Mouse (Mus musculus): Measurements from ENCODE around the gene Zfp949. TPM values are rescaled to one million over a fixed set of nuclear protein-coding genes. Genes with fewer than 3 reads are reported as not detected.

Zfp949 gene
- polyA plus RNA-seq, 1 experiment from 2014 or later = 18.5 TPM

DNA sequence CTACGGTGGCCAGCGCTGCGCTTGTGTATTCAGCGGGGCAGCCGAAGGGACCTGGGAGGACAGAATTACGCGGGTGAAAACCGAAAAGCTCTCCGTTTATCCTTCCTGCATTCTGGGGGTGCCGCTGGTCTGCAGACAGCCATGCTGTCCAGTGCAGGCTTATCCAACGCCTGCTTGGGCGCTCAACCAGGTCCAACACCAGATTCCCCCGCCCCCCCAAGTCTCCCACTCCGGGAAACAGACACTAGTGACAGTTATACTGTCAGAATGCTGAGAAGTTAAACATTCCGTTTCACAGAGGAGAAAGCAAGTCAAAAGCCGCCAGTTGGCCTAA is 24.5 kb upstream of the Zfp949 start:
- under 1% methylated on average over 16 of the region's 16 CpGs for WGBS
- Histone ChIP-seq H3K4me3 (peak overlapping the region; percentile 94), H3K9me3 (no peaks in the 10 kb centered on the region), H3K4me1 (peaks cover 28% of the 10 kb centered on the region), H3K36me3 (peaks cover 16% of the 10 kb centered on the region), H3K9ac (replicated peaks) (peak overlapping the region; percentile 56), H3K27ac (replicated peaks) (peak overlapping the region; percentile 95), H3K27me3 (no peaks in the 10 kb centered on the region), H3K4me2 (replicated peaks) (peak overlapping the region; percentile 74)
- ATAC-seq (replicated peaks) = no peak

DNA sequence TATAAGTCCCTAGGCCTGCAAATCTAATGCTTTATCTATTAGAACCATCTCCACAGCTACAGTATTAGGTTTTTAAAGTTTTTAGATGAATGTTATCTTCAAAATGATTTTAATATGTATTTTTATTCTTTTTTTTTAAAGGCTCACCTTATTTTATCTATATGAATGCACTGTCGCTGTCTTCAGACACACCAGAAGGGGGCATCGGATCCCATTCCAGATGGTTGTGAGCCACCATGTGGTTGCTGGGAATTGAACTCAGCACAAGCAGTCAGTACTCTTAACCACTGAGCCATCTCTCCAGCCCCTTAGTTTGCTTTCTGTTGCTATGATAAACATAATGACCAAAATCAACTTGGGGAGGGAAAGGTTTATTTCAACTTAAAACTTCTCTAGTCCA is 23.5 kb upstream of the Zfp949 start:
- WGBS = 94% methylated on average over 2 of the region's 2 CpGs
- ATAC-seq (replicated peaks) = no peak
- H3K36me3 ChIP-seq = peaks cover 15% of the 10 kb centered on the region

DNA sequence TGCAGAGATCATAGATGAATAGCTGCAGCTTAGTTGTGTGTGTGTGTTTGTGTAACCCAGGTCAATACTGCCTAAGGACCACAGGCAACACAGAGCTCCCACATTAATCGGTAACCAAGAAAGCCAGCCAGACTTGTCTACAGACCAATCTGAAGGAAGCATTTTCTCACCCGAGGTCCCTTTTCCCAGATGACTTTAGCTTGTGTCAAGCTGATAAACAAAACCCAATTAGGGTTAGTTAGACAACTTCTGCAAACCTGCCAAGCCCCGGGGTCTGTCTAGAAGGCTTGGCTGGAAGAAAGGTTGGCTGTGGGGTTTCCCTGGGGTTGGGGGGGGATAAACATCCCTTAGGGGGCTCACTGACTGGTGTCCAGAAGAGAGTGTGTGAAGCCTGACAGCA is 23.0 kb upstream of the Zfp949 start:
- Histone ChIP-seq H3K4me2 (replicated peaks) (no peak overlapping the region), H3K4me3 (no peak overlapping the region), H3K9ac (replicated peaks) (no peak overlapping the region), H3K4me1 (peaks cover 17% of the 10 kb centered on the region), H3K9me3 (no peaks in the 10 kb centered on the region), H3K27ac (replicated peaks) (no peak overlapping the region), H3K36me3 (peaks cover 11% of the 10 kb centered on the region), H3K27me3 (no peaks in the 10 kb centered on the region)
- 77% methylated on average over 3 of the region's 3 CpGs for WGBS
- ATAC-seq (replicated peaks) = no peak

More for the DNA sequence above, 23.5 kb upstream of the Zfp949 start:
- Histone ChIP-seq H3K9ac (replicated peaks) (no peak overlapping the region), H3K4me3 (no peak overlapping the region), H3K4me1 (peaks cover 22% of the 10 kb centered on the region), H3K9me3 (no peaks in the 10 kb centered on the region), H3K4me2 (replicated peaks) (no peak overlapping the region), H3K27ac (replicated peaks) (no peak overlapping the region), H3K27me3 (no peaks in the 10 kb centered on the region)

DNA sequence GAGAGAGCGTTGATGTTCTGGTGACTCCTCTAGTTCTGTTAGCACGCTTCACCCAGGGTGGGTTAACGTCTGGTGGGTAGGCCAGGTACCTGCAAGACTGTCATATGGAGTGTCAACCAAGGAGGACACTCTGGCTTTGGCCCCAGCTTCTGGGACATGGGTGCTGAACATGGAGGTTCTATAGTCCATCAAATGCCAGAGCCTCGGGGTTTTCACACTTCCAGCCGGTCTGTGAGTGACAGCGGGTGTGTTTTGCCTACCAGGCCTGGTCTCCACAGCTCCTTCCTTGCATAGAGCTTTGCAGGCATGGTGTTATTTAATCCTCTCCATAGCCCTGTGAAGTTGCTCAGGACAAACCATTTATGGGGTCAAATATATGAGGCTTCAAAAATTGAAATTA is 22.5 kb upstream of the Zfp949 start:
- H3K27ac ChIP-seq (replicated peaks) = no peak overlapping the region
- no peak overlapping the region for H3K4me2 ChIP-seq (replicated peaks)
- H3K27me3 ChIP-seq = no peaks in the 10 kb centered on the region
- H3K4me1 ChIP-seq = peaks cover 12% of the 10 kb centered on the region
- no peaks in the 10 kb centered on the region for H3K9me3 ChIP-seq
- peaks cover 8% of the 10 kb centered on the region for H3K36me3 ChIP-seq
- H3K9ac ChIP-seq (replicated peaks) = no peak overlapping the region
- no peak overlapping the region for H3K4me3 ChIP-seq
- no peak for ATAC-seq (replicated peaks)
- 93% methylated on average over 6 of the region's 6 CpGs for WGBS

DNA sequence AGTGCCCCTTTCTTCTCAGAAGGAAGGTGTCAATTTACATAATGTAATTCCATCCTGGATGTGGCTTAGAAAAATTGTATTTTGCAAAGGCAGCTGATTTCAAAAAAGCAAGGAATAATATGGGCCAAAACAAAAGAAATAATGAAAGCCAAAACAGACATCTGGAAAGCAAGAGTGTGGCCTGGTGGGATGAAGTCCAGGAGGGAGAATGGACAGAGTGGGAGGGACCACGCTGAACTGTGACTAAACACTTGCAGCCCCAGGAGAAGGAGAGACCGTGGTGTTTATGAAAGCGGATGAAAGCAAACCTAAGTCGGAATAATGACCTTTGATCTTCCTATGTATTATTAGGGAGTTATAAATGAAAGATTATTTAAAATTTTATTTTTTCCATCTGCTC is 19.9 kb upstream of the Zfp949 start:
- WGBS = 85% methylated on average over 4 of the region's 4 CpGs
- ATAC-seq (replicated peaks) = no peak
- H3K9ac ChIP-seq (replicated peaks) = no peak overlapping the region
- no peaks in the 10 kb centered on the region for H3K9me3 ChIP-seq
- peaks cover 3% of the 10 kb centered on the region for H3K4me1 ChIP-seq
- no peak overlapping the region for H3K4me2 ChIP-seq (replicated peaks)
- H3K27me3 ChIP-seq = no peaks in the 10 kb centered on the region
- H3K36me3 ChIP-seq = no peaks in the 10 kb centered on the region
- no peak overlapping the region for H3K27ac ChIP-seq (replicated peaks)
- H3K4me3 ChIP-seq = no peak overlapping the region

DNA sequence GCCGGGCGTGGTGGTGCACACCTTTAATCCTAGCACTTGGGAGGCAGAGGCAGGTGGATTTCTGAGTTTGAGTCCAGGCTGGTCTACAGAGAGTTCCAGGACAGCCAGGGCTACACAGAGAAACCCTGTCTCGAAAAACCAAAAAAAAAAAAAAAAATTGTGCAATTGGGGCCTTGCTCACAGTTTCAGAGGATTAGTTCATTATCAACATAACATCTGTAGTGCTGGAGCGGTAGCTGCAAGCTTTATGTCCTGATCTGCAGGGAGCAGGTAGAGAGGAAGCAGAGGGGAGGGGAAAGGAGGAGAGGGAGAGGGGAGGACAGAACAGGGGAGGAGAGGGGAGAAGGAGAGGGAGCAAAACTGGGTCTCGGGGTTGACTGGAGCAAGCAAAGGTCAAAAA is 19.1 kb upstream of the Zfp949 start:
- H3K27ac ChIP-seq (replicated peaks) = no peak overlapping the region
- 75% methylated on average over 5 of the region's 5 CpGs for WGBS
- H3K9ac ChIP-seq (replicated peaks) = no peak overlapping the region
- H3K9me3 ChIP-seq = no peaks in the 10 kb centered on the region
- H3K4me2 ChIP-seq (replicated peaks) = no peak overlapping the region
- no peaks in the 10 kb centered on the region for H3K4me1 ChIP-seq
- no peak for ATAC-seq (replicated peaks)
- no peaks in the 10 kb centered on the region for H3K27me3 ChIP-seq
- no peaks in the 10 kb centered on the region for H3K36me3 ChIP-seq
- no peak overlapping the region for H3K4me3 ChIP-seq

DNA sequence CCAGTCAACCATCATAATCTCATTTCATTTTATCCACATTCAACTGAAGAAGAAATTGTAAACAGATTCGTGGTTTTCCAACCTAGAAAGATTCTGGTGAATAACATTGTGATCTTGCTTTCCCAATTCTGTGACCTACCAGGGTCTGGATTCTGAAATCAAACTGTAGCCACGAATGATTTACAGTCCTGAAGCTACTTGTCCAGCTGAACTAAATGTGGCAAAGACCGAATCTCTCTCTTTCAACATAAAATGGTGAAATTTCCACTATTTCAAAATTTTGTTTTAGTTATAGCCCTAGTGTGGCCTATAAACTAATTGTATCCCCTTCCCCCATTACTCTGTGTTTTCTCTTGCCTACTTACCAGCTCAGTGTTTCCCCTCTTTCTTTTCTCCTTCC is 18.2 kb upstream of the Zfp949 start:
- Histone ChIP-seq H3K27ac (replicated peaks) (no peak overlapping the region), H3K9ac (replicated peaks) (no peak overlapping the region), H3K36me3 (no peaks in the 10 kb centered on the region), H3K4me1 (no peaks in the 10 kb centered on the region), H3K4me2 (replicated peaks) (no peak overlapping the region), H3K4me3 (no peak overlapping the region), H3K27me3 (no peaks in the 10 kb centered on the region), H3K9me3 (no peaks in the 10 kb centered on the region)
- 85% methylated on average over 3 of the region's 3 CpGs for WGBS
- no peak for ATAC-seq (replicated peaks)

DNA sequence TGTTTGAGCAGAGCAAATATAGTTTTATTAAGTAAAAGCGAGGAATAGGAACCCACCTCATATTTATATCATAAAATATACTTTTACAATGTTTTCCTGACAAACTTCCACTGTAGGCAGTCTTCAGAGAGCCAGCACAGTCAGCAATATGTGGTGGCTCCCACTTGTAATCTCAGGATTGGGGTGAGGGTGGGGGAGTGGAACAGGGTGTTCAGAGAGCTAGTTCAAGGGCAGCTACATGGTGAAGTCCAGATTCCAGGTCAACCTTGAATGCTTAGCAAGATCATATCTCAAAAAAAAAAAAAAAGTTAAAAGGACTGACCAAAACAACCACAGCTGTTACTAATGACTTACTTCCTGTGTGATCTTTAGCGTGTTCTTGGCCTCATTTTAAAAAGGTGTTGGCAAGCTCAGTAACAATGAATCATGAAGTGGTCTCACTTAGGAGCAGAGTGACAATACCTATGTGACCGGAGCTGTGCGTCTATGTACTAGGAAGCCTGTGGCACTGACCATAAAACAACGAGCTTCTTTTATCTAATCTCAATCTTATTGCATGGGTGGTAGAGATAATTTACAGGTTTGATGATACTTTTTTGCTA is 17.7 kb upstream of the Zfp949 start:
- Histone ChIP-seq H3K4me1 (no peaks in the 10 kb centered on the region), H3K4me3 (no peak overlapping the region), H3K27ac (replicated peaks) (no peak overlapping the region), H3K9me3 (no peaks in the 10 kb centered on the region), H3K4me2 (replicated peaks) (no peak overlapping the region), H3K9ac (replicated peaks) (no peak overlapping the region), H3K36me3 (no peaks in the 10 kb centered on the region), H3K27me3 (no peaks in the 10 kb centered on the region)
- ATAC-seq (replicated peaks) = no peak
- 85% methylated on average over 5 of the region's 5 CpGs for WGBS

DNA sequence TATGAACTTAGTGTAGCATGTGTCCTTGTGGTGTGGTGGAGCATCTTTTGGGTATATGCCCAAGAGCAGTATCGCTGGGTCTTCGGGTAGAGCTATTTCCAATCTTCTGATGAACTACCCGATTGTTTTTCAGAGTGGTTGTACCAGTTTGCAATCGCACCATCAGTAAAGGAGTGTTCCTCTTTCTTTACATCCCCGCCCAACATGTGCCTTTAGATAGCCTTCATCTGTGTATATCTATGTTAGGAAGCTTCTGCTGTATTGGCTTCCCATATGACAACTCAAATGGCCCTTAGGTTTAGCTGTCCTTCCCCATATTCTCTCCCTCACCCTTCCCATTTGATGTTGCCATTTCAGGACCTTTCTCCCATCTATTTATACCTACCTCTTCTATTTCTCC is 13.7 kb upstream of the Zfp949 start:
- WGBS = 87% methylated on average over 5 of the region's 5 CpGs
- ATAC-seq (replicated peaks) = no peak
- H3K9ac ChIP-seq (replicated peaks) = no peak overlapping the region
- H3K27ac ChIP-seq (replicated peaks) = no peak overlapping the region
- no peaks in the 10 kb centered on the region for H3K27me3 ChIP-seq
- H3K36me3 ChIP-seq = no peaks in the 10 kb centered on the region
- no peaks in the 10 kb centered on the region for H3K4me1 ChIP-seq
- H3K9me3 ChIP-seq = no peaks in the 10 kb centered on the region
- H3K4me3 ChIP-seq = no peak overlapping the region
- H3K4me2 ChIP-seq (replicated peaks) = no peak overlapping the region

DNA sequence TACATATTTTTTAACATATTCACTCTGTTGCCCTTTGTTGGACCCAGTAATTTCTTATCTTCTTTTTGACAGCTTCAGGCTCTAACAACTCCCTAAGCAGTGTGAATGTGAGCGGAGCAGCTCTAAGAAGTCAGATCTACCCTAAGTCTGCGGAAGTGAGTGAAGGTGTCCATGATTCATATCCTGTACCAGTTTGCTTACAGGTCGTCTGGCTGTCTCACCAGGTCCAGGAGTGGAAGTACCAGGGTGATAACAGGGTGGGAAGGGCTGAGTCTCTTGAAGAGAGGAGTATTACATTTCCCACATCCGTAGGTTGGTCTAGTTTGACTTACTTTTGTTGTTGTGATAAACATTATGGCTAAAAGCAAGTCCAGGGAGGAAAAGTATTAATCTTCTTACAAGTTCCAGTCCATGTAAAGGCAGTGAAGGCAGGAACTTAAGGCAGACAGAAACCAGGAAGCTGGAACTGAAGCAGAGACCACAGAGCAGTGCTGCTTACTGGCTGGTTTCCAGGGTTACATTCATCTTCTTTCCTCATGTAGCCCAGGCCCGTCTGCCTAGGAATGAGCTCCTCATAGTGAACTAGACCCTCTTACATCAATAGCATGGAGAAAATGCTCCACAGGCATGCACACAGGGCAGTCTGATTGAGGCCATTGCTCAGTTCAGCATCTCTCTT is 8.1 kb upstream of the Zfp949 start:
- Histone ChIP-seq H3K4me1 (no peaks in the 10 kb centered on the region), H3K9ac (replicated peaks) (no peak overlapping the region), H3K4me3 (no peak overlapping the region), H3K27me3 (no peaks in the 10 kb centered on the region), H3K27ac (replicated peaks) (no peak overlapping the region), H3K9me3 (no peaks in the 10 kb centered on the region), H3K4me2 (replicated peaks) (no peak overlapping the region), H3K36me3 (no peaks in the 10 kb centered on the region)
- ATAC-seq (replicated peaks) = no peak
- WGBS = 76% methylated on average over 5 of the region's 5 CpGs

DNA sequence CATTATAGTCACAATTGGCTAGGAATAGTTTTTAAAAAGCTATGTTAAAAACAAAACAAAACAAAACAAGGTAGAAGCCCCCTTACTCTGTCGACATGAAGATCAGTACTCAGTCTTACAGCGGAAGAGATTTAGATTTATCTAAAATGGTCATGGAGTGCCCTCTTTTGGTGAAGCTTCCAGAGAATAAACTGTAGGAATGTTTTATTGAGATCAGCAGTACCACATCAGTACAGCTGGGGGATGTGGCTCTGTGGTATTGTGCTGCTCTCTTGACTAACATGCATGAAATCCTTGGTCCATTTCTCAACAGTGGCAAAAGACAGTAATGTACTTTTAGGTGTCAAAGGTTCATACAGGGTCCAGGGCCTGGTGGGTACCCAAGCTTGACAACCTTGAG is 5.0 kb upstream of the Zfp949 start:
- no peak overlapping the region for H3K9ac ChIP-seq (replicated peaks)
- no peak overlapping the region for H3K4me3 ChIP-seq
- peak; percentile 55 for ATAC-seq (replicated peaks)
- no peaks in the 10 kb centered on the region for H3K27me3 ChIP-seq
- no peaks in the 10 kb centered on the region for H3K4me1 ChIP-seq
- H3K27ac ChIP-seq (replicated peaks) = no peak overlapping the region
- WGBS = 30% methylated on average over 2 of the region's 2 CpGs
- H3K4me2 ChIP-seq (replicated peaks) = no peak overlapping the region
- H3K9me3 ChIP-seq = no peaks in the 10 kb centered on the region
- no peaks in the 10 kb centered on the region for H3K36me3 ChIP-seq

DNA sequence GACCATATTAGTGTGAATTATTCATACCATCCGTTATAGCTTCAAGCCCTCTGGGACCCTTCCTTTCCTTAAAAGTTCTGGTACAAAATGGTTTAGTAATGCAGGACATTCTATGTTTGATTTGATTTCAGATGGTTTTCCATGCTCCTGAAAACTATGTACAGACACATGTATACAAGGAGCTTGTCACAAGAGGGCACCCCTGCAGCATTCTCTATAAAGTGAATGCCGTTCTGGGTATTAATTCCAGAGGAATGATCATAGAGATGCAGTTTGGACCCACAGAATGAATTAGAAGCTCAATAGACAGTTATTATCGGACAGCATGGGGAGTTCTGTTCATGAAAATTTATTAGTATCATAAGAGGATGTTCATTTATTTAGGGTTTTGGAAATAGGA is 2.3 kb upstream of the Zfp949 start:
- Histone ChIP-seq H3K4me2 (replicated peaks) (no peak overlapping the region), H3K27ac (replicated peaks) (no peak overlapping the region), H3K27me3 (no peaks in the 10 kb centered on the region), H3K4me1 (peaks cover 20% of the 10 kb centered on the region), H3K36me3 (no peaks in the 10 kb centered on the region), H3K4me3 (no peak overlapping the region), H3K9ac (replicated peaks) (no peak overlapping the region), H3K9me3 (no peaks in the 10 kb centered on the region)
- ATAC-seq (replicated peaks) = no peak
- WGBS = 22% methylated on average over 3 of the region's 3 CpGs

DNA sequence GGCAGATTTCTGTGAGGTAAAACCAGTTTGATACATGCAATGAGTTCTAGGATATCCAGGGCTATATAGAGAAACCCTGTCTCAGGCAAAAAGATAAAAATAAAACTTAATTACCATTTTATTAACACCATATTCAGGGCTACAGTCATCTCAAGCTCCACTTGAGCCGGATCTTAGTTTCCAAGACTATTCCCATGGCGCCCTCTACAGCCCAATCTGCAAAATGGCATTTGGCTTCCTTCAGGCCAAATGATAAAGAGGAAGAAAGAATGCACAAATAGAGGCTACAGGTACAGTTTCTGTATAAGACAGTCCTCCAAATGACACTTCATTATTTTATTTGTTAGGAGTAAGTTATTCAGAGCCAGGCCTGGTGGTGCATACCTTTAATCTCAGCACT is 1.7 kb upstream of the Zfp949 start:
- H3K9ac ChIP-seq (replicated peaks) = no peak overlapping the region
- H3K4me2 ChIP-seq (replicated peaks) = no peak overlapping the region
- ATAC-seq (replicated peaks) = no peak
- no peaks in the 10 kb centered on the region for H3K9me3 ChIP-seq
- peaks cover 25% of the 10 kb centered on the region for H3K4me1 ChIP-seq
- H3K36me3 ChIP-seq = peaks cover under 1% of the 10 kb centered on the region; the same call in 1 of the 2 replicates
- WGBS = 3% methylated on average over 2 of the region's 2 CpGs
- H3K27me3 ChIP-seq = no peaks in the 10 kb centered on the region
- no peak overlapping the region for H3K4me3 ChIP-seq
- no peak overlapping the region for H3K27ac ChIP-seq (replicated peaks)

All from forebrain, embryonic 15.5 days (tissue).